Mouse (Mus musculus): ENCODE data around the gene Pex13. TPM values are rescaled to one million over a fixed set of nuclear protein-coding genes. Genes with fewer than 3 reads are reported as not detected.

Gene Pex13
- 24.6 and 25.9 TPM in 2 replicates for polyA plus RNA-seq (2016; fragmentation: Nextera tagmentation; extraction: Ambion mirVana)

DNA sequence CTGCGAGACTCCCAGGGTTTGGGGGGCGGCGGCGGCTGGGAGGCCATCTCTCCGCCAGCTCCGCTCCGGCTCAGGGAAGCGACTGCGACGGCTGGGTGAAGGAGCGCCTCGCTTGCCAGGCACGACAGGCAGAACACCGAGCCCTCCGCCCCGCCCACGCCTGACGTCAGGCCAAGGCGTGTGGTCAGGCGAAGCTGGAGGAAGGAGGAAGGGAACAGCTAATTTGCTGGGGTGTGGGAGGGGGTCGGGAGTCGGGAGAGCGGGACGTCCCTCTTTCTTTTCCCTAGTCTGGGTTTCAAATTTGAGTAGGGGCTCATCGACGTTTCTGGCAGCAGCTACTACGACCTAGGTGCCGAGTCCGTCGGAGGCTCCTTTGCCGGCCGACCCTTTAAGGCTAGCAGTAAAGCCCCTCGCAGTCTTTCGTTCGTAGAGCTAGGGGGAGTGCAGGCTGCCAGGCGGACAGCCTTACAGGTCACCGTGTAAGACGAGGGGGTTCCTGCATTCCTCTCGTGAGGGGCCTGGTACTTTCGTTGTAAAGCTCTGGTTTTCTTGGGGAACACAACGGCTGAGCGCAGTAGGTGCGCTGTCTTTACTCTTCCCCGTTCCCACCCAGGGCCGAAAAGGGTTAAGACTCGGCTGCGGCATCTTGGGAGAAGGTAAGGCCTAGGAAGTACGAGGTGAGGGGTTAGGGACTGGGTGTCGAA, at the start of gene Pex13:
Gene Pex13, minus strand, starts transcription at position 162 of the 704 bp plus-strand sequence.
- H3K4me1 ChIP-seq, result peaks cover 4% of the 10 kb centered on the region; the same call in 1 of the 2 replicates
- peak within 1 kb of the TSS; percentile 94 for H3K4me3 ChIP-seq
- peaks cover 4% of the 10 kb centered on the region for H3K36me3 ChIP-seq
- no peaks in the 10 kb centered on the region for H3K9me3 ChIP-seq
- H3K27me3 ChIP-seq (ENCODE audit: insufficient read depth, poor library complexity, severe bottlenecking), result no peaks in the 10 kb centered on the region
- under 1% methylated on average over 49 of the region's 49 CpGs for WGBS
- peak within 1 kb of the TSS; percentile 96 for H3K27ac ChIP-seq
- peak; percentile 98 for DNase-seq (ENCODE audit: low spot score)

DNA sequence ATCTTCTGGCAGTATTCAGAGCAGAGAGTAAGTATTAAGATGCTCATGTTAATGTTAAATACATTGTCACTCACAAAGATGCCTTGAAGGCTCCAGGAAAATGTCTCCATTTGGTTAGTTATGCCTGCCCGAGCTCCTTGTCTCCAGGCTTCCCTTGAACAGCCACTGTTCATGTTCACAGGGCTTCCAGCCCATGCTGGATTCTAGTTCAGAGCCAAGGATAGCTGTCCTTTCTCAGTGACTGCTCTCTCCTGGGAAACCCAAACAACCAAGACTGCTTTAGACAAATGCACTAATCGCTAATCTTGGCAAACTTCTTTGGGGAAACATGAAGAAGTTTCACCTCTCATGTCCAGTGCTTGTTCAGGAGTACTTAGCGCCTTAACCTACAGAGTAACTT, 46.5 kb upstream of the Pex13 start:
- Histone ChIP-seq H3K36me3 (peaks cover 87% of the 10 kb centered on the region), H3K4me3 (no peak overlapping the region), H3K27ac (no peak overlapping the region), H3K4me1 (no peaks in the 10 kb centered on the region), H3K27me3 (ENCODE audit: insufficient read depth, poor library complexity, severe bottlenecking) (no peaks in the 10 kb centered on the region), H3K9me3 (no peaks in the 10 kb centered on the region)
- 93% methylated on average over 3 of the region's 3 CpGs for WGBS
- no peak for DNase-seq (ENCODE audit: low spot score)

DNA sequence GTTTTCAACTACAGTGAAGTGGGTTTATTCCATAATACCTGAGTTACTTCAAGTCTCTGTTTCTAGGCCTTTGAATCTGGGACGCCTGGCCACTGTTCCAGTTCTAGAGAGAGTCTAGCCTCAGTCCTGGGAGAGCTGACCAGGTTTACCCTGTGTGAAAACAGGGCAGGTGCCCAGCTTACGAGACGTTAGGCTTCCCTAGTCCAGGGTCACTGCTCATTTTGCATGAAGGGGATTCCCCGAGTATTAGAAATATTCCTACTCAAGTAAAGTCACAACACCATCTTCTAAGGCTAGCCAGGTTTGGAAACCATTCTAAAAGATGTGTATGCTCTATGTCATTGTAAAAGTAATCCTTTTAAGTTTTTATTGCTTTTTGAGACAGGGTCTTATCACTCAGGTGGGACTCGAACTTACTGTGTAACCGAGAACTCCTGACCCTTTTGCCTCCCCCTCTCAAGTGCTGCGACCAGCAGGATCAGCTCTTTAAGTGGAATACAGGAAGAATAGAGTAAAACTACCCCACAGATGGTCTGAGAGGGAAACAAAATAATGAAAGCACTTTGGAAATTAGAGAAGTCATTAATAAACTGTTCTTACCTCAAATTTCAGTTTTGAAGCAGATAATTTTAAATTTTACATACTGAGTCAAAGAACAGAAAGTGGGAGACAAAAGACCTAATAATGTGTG, 39.0 kb upstream of the Pex13 start:
- no peaks in the 10 kb centered on the region for H3K4me1 ChIP-seq
- H3K36me3 ChIP-seq, result peaks cover 49% of the 10 kb centered on the region
- no peaks in the 10 kb centered on the region for H3K27me3 ChIP-seq (ENCODE audit: insufficient read depth, poor library complexity, severe bottlenecking)
- DNase-seq (ENCODE audit: low spot score), result no peak
- no peak overlapping the region for H3K4me3 ChIP-seq
- H3K9me3 ChIP-seq, result no peaks in the 10 kb centered on the region
- no peak overlapping the region for H3K27ac ChIP-seq
- WGBS, result 85% methylated on average over 7 of the region's 7 CpGs

DNA sequence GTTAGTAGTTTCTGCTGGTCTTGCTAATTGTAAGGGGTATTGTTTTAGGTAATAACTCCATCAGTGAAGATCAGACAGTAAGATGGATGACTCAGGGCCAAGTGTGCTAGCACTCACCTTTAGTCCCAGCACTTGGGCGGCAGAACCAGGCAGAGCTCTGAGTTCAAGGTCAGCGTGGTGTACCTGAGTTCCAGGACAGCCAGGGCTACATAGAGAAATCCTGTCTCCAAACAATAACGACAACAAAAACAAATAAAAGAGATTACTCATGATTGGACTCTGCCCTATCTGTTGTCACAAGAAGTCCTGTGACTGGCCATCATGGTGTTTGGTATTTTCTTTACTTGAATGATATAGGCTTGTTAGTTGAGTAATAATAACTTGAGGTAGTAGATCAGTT, 36.1 kb upstream of the Pex13 start:
- Histone ChIP-seq H3K4me1 (no peaks in the 10 kb centered on the region), H3K27me3 (ENCODE audit: insufficient read depth, poor library complexity, severe bottlenecking) (no peaks in the 10 kb centered on the region), H3K9me3 (no peaks in the 10 kb centered on the region), H3K4me3 (no peak overlapping the region), H3K36me3 (peaks cover 27% of the 10 kb centered on the region), H3K27ac (no peak overlapping the region)
- DNase-seq (ENCODE audit: low spot score), result no peak
- WGBS, result 89% methylated on average over 3 of the region's 3 CpGs

DNA sequence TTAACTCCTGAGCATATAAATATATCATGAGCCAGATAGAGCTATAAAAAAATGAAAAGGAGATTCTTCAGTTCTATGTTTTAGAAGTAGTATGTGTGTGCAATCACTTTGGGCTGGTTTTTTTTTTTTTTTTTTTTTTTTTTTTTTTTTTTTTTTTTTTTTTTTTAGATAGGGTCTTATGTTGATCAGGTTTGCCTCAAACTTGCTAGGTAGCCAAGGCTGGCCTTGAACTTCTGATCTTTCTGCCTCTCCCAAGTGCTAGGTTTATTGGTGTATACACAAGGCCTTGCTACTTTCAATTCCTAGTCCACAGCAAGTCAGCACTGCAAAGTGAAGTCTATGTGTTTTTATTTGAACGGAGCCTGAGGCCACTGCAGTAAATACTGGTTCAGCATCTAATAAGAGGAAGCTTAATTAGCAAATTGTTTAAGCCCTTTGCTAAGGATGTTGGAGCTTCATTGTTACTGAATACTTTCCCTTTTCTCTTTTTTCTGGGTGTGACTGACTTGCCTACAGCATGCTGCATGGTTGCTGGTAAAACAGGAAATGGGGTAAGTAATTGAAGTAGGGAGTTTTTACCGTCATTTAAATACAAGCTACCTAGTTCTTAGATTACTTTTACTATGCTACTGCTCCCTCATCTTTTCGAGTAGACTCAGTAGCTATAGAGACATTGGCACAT, 33.8 kb upstream of the Pex13 start:
- DNase-seq (ENCODE audit: low spot score), result no peak
- Histone ChIP-seq H3K36me3 (peaks cover 27% of the 10 kb centered on the region), H3K4me3 (no peak overlapping the region), H3K4me1 (no peaks in the 10 kb centered on the region), H3K27me3 (ENCODE audit: insufficient read depth, poor library complexity, severe bottlenecking) (no peaks in the 10 kb centered on the region), H3K27ac (no peak overlapping the region), H3K9me3 (no peaks in the 10 kb centered on the region)
- 80% methylated on average over 3 of the region's 3 CpGs for WGBS

DNA sequence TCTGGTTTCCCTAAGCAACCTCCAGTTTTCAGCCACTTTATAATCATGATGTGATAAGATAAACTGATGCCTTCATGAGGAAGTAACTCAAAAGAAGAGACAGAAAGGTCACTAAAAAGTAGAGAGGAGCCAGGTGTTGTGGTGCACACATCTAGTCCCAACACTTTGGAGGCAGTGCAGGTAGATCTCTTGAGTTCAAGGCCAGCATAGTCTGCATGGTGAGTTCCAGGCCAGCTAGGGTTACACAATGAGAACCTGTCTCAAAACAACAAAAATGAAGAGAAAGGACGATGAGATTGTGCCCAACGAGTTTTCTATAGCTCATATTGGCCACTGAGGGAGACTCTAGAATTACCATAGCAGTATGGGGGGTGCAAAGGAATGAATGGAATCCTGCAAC, 32.8 kb upstream of the Pex13 start:
- Histone ChIP-seq H3K4me3 (no peak overlapping the region), H3K4me1 (no peaks in the 10 kb centered on the region), H3K36me3 (peaks cover 22% of the 10 kb centered on the region), H3K27ac (no peak overlapping the region), H3K9me3 (no peaks in the 10 kb centered on the region), H3K27me3 (ENCODE audit: insufficient read depth, poor library complexity, severe bottlenecking) (no peaks in the 10 kb centered on the region)
- no peak for DNase-seq (ENCODE audit: low spot score)
- 84% methylated on average over 2 of the region's 2 CpGs for WGBS

DNA sequence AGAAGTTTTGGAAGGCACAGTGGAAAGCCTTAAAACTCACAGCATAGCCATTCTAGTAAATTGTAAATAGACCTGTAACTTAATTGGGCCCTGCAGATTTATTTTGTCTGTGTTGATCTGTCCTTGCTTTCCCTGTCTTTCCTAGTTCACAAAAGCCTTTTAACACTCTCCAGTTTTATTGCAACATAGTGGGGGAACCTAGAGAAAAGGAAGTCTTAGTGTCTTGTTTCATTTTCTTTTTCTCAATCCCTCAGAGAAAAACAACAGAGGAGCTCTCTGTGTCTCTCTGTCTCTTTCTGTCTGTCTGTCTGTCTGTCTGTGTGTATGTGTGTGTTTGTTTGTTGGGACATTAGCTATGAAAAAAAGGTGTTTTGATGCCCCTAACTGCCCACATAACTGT, 30.1 kb upstream of the Pex13 start:
- Histone ChIP-seq H3K27me3 (ENCODE audit: insufficient read depth, poor library complexity, severe bottlenecking) (no peaks in the 10 kb centered on the region), H3K9me3 (no peaks in the 10 kb centered on the region), H3K4me1 (no peaks in the 10 kb centered on the region), H3K36me3 (peaks cover 11% of the 10 kb centered on the region; the same call in 1 of the 2 replicates), H3K4me3 (no peak overlapping the region), H3K27ac (no peak overlapping the region)
- DNase-seq (ENCODE audit: low spot score), result no peak

DNA sequence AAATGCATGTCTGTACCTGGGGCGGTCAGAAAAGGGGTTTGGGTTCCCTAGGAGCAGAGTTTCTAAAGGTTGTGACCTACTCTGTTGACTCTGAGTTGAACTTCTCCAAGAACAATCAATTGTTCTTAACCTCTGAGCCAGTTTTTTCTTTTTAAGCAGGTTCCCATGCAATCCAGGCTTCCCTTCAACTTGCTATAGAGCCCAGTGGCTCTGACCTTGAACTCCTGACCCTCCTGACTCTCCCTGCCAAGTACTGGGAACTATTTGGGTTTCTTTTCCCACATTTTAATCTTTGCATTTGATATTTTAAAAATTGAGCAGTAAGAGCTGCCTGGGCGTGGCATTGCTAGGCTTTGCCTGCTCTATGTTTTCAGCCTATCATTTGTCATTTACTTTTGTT, 27.5 kb upstream of the Pex13 start:
- Histone ChIP-seq H3K4me3 (no peak overlapping the region), H3K36me3 (0 out of 2 replicates have a peak, but pooled peaks cover 10% of the 10 kb centered on the region), H3K9me3 (no peaks in the 10 kb centered on the region), H3K27me3 (ENCODE audit: insufficient read depth, poor library complexity, severe bottlenecking) (no peaks in the 10 kb centered on the region), H3K4me1 (no peaks in the 10 kb centered on the region), H3K27ac (no peak overlapping the region)
- DNase-seq (ENCODE audit: low spot score), result no peak
- WGBS, result 90% methylated on average over 2 of the region's 2 CpGs

DNA sequence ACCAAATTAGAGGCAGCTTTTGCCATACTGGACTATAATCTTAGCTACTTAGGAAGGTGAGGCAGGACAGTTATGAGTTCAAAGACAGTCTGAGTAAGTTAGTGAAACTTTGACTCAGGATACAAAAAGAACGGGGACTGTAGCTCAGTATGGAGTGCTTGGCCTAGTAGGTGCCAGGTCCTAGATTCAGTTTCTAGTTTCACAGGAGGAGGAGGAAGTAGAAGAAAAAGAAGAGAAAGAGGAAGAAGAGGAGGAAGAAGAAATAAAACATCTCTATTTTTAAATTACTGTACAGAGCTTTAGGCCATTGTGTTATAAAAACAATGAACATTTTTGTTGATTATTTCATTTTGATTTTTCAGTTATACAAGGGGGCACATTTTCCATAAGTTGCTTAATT, 22.3 kb upstream of the Pex13 start:
- no peaks in the 10 kb centered on the region for H3K4me1 ChIP-seq
- H3K9me3 ChIP-seq, result no peaks in the 10 kb centered on the region
- 92% methylated on average over 1 of the region's 1 CpGs for WGBS
- DNase-seq (ENCODE audit: low spot score), result no peak
- H3K27me3 ChIP-seq (ENCODE audit: insufficient read depth, poor library complexity, severe bottlenecking), result no peaks in the 10 kb centered on the region
- no peak overlapping the region for H3K4me3 ChIP-seq
- peaks cover 18% of the 10 kb centered on the region; the same call in 1 of the 2 replicates for H3K36me3 ChIP-seq
- no peak overlapping the region for H3K27ac ChIP-seq

DNA sequence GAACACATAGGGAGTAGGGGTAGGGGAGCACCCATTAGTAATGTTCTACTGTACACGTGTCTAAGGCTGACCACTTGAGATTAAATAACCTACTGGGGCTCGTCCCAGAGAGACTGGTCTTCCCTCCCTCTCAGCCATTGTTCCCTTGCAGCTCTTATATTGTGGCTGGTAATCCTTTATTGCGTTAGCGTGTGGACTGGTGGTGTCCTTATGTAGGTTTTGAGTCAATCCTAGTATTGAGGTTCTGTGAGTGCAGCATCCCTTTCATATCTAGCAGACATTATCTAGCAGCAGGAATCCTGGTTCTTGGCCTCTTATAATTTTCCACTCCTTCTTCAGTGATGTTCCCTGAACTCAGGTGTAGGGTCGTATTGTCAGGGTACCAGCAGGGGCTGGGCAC, 20.9 kb upstream of the Pex13 start:
- no peaks in the 10 kb centered on the region for H3K9me3 ChIP-seq
- no peak overlapping the region for H3K4me3 ChIP-seq
- H3K27me3 ChIP-seq (ENCODE audit: insufficient read depth, poor library complexity, severe bottlenecking), result no peaks in the 10 kb centered on the region
- no peak overlapping the region for H3K27ac ChIP-seq
- H3K36me3 ChIP-seq, result peaks cover 24% of the 10 kb centered on the region
- no peaks in the 10 kb centered on the region for H3K4me1 ChIP-seq
- 92% methylated on average over 5 of the region's 5 CpGs for WGBS
- no peak for DNase-seq (ENCODE audit: low spot score)

DNA sequence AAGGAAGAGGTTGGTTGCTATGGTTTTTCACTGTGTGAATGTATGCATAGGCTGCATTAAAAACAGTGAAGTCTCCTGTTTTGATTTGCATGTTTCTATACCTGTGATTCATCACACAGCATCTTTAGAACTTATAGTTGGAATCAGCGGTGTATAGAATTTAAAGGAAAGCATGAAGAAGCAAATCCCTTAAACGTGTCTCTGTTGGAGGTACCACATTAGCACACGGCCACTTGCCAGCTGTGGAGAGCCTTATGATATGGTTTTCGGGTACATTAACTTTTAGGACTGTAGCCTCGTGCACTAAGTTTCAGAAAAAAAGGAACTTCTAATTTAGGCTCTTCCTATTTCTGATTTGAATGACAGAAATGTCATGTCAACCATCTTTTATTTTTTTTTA, 16.8 kb upstream of the Pex13 start:
- Histone ChIP-seq H3K9me3 (no peaks in the 10 kb centered on the region), H3K27me3 (ENCODE audit: insufficient read depth, poor library complexity, severe bottlenecking) (no peaks in the 10 kb centered on the region), H3K27ac (no peak overlapping the region), H3K4me3 (no peak overlapping the region), H3K4me1 (no peaks in the 10 kb centered on the region), H3K36me3 (peaks cover 49% of the 10 kb centered on the region)
- no peak for DNase-seq (ENCODE audit: low spot score)
- WGBS, result 92% methylated on average over 5 of the region's 5 CpGs

DNA sequence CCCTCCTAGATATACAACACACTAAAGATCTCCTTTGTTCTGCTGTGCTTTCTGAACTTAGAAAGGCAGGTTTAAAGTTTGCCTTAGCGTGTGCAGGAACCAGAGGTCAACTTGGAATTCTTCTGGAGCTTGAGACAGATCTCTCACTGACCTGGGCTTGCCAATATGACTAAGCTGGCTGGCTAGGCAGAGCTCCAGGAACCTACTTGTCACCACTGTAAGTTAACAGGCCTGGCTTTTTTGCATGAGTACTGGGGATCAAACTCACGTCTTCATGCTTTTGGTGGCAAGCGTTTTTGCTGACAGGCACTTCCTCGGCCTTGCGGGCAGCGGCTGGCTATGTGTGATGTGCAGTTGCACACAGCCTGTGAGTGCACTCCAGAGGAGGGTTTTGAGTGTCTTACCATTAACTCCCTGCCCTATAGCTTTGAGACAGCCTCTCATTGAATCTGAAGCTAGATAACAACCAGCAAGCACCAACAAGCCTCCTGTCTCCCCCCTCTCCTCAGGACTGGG, 14.7 kb upstream of the Pex13 start:
- Histone ChIP-seq H3K27me3 (ENCODE audit: insufficient read depth, poor library complexity, severe bottlenecking) (no peaks in the 10 kb centered on the region), H3K4me3 (no peak overlapping the region), H3K4me1 (no peaks in the 10 kb centered on the region), H3K36me3 (peaks cover 63% of the 10 kb centered on the region), H3K27ac (no peak overlapping the region), H3K9me3 (no peaks in the 10 kb centered on the region)
- WGBS, result 86% methylated on average over 6 of the region's 6 CpGs
- DNase-seq (ENCODE audit: low spot score), result no peak

DNA sequence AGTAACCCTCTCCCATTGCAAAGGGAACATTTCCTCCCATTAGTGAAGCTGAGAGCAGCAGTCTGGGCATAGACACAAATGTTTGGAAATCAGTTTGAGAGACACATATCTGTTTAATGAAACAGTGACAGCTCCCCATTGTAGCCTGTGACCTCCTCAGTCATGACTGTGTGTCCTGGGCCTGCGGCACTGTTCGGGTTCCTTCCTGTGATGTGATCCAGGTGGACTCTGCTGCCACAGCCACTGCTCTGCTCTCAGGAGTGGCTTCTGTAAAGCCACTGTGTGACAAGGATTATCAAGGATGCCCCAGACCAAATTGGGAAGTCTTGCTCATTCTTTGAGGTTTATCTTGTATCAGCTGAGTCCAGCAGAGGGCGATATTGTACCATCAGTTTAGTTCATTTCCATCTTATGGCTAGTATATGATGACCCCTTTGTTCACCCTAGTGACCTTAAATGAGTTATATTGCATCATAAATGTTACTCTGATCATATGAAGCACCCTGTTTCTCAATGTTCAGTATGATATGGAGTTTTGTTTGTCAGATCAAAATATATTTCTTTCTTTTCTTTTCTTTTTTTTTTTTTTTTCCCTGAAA, 13.4 kb upstream of the Pex13 start:
- no peaks in the 10 kb centered on the region for H3K27me3 ChIP-seq (ENCODE audit: insufficient read depth, poor library complexity, severe bottlenecking)
- H3K4me1 ChIP-seq, result no peaks in the 10 kb centered on the region
- H3K36me3 ChIP-seq, result peaks cover 69% of the 10 kb centered on the region
- 44% methylated on average over 3 of the region's 3 CpGs for WGBS
- DNase-seq (ENCODE audit: low spot score), result no peak
- no peak overlapping the region for H3K4me3 ChIP-seq
- no peaks in the 10 kb centered on the region for H3K9me3 ChIP-seq
- no peak overlapping the region for H3K27ac ChIP-seq
